8 mouse cellular contexts compared by ENCODE assay signal in the genomic region with DNA sequence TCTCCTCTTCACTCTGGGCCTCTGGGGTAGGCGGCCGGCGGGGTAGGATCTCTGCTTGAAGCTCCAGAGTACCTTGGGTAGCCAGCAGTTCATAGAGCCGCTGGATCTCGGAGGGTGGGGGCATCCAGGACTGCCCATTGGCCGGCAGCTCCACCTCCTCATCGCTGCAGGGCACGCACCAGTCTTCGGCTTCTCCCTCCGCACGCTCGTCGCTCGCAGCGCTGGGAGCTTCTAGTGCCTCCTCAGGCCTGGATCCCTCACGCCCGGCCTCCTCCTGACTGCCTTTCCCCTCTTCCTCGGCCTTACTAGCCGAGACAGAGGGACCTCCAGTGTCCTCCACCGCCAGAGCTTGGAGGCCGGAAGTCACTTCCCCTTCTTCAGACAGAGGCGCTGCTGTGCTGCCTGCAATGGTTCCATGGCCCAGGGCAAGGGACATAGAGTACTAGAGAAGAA. TPM values are rescaled to one million over a fixed set of nuclear protein-coding genes. Genes with fewer than 3 reads are reported as not detected.
DNase-seq lines count a peak whose midpoint lies in the region; ATAC-seq and TF ChIP-seq lines count a peak whose summit lies in the region.

No protein-coding gene starts in this region.

- DNase-seq in adrenal gland, adult 18-20 months (ENCODE audit: low spot score in 2 of 2): peak; percentile 66
- no peak for DNase-seq in adrenal gland, adult 8-10 months
- no peak for DNase-seq in spleen, adult 2 months (ENCODE audit: low read depth in 1 of 2, low spot score in 2 of 2)
- no peak for DNase-seq in spleen, postnatal 4 days (ENCODE audit: low spot score in 2 of 2)
- DNase-seq in liver: peak; percentile 80
- no peak for DNase-seq in thymus, postnatal 14 days

- H3K4me2 ChIP-seq in forebrain, embryonic 16.5 days (ENCODE audit: low read length): peak overlapping the region; percentile 83
- H3K4me2 ChIP-seq in neural tube, embryonic 14.5 days (ENCODE audit: low read depth, low read length): peak overlapping the region; percentile 98

- H3K27me3 ChIP-seq in spleen, adult 2 months (ENCODE audit: control insufficient read depth, insufficient read depth, low read length): no peaks in the 10 kb centered on the region
- H3K27me3 ChIP-seq in forebrain, embryonic 16.5 days (replicated peaks; ENCODE audit: control insufficient read depth, insufficient read depth, low read length): no peaks in the 10 kb centered on the region
- no peaks in the 10 kb centered on the region for H3K27me3 ChIP-seq in neural tube, embryonic 14.5 days (ENCODE audit: control insufficient read depth, insufficient read depth, low read length)

- no peak for TF ChIP-seq CTCF in spleen, adult 2 months (IDR thresholded peaks at IDR 0.05; ENCODE audit: extremely low read depth, insufficient read depth, insufficient read length, insufficient replicate concordance)

- peaks cover 2% of the 10 kb centered on the region; the same call in 1 of the 2 replicates for H3K36me3 ChIP-seq in spleen, adult 2 months (ENCODE audit: control insufficient read depth, insufficient read depth, low read length)
- peaks cover 11% of the 10 kb centered on the region; the same call in 1 of the 2 replicates for H3K36me3 ChIP-seq in forebrain, embryonic 16.5 days (ENCODE audit: control insufficient read depth, insufficient read depth)
- H3K36me3 ChIP-seq in neural tube, embryonic 14.5 days (ENCODE audit: control insufficient read depth, insufficient read depth, low read length): peaks cover 2% of the 10 kb centered on the region; the same call in 1 of the 2 replicates

- peak overlapping the region; percentile 76 for H3K4me3 ChIP-seq in spleen, adult 2 months (ENCODE audit: extremely low read depth, insufficient read depth, insufficient read length)
- H3K4me3 ChIP-seq in forebrain, embryonic 16.5 days (replicated peaks; ENCODE audit: low read length): peak overlapping the region; percentile 62
- H3K4me3 ChIP-seq in neural tube, embryonic 14.5 days (ENCODE audit: low read depth, low read length): peak overlapping the region; percentile 70

- H3K27ac ChIP-seq in spleen, adult 2 months (ENCODE audit: insufficient read depth, low read length): peak overlapping the region; percentile 93
- peak overlapping the region; percentile 97 for H3K27ac ChIP-seq in forebrain, embryonic 16.5 days (ENCODE audit: low read length)
- H3K27ac ChIP-seq in neural tube, embryonic 14.5 days (ENCODE audit: low read depth, low read length): peak overlapping the region; percentile 94

- no peaks in the 10 kb centered on the region for H3K9me3 ChIP-seq in forebrain, embryonic 16.5 days (ENCODE audit: control insufficient read depth, low read length)
- H3K9me3 ChIP-seq in neural tube, embryonic 14.5 days (ENCODE audit: control insufficient read depth, low read length): no peaks in the 10 kb centered on the region

- peak; percentile 43 for ATAC-seq in forebrain, embryonic 16.5 days
- ATAC-seq in neural tube, embryonic 14.5 days (ENCODE audit: low read depth): peak; percentile 52

- TF ChIP-seq POLR2A in spleen, adult 2 months (IDR thresholded peaks at IDR 0.05; ENCODE audit: low read depth, low read length): peak; percentile 10; the same call in 1 of the 2 replicates

- peaks cover 16% of the 10 kb centered on the region for H3K4me1 ChIP-seq in spleen, adult 2 months (ENCODE audit: control insufficient read depth, insufficient read depth, insufficient read length)
- H3K4me1 ChIP-seq in forebrain, embryonic 16.5 days (replicated peaks; ENCODE audit: control insufficient read depth, insufficient read depth, low read length): peaks cover 59% of the 10 kb centered on the region
- peaks cover 44% of the 10 kb centered on the region for H3K4me1 ChIP-seq in neural tube, embryonic 14.5 days (ENCODE audit: control insufficient read depth, insufficient read depth, low read length)

- H3K9ac ChIP-seq in forebrain, embryonic 16.5 days (replicated peaks; ENCODE audit: low read depth, low read length): peak overlapping the region; percentile 85
- H3K9ac ChIP-seq in neural tube, embryonic 14.5 days (replicated peaks; ENCODE audit: low read depth, low read length): peak overlapping the region; percentile 83

- WGBS in spleen, adult 2 months: under 1% methylated on average over 22 of the region's 22 CpGs
- 0% methylated on average over 20 of the region's 22 CpGs for WGBS in forebrain, embryonic 16.5 days
- 0% methylated on average over 22 of the region's 22 CpGs for WGBS in neural tube, embryonic 14.5 days

RNA-seq across cellular contexts. Expression of a gene that starts 0.2 kb away (rescaled TPM):
- 1 to 10 TPM; 1.3 to 3.0 TPM for total RNA-seq in adrenal gland, adult 18-20 months (2021)
- total RNA-seq in adrenal gland, adult 8-10 months (2022): 1 to 10 TPM in 1 of 4 experiments, not detected in 3; 1.5 TPM
- 0.48 and 2.5 TPM in 2 replicates for polyA plus RNA-seq in spleen, adult 2 months (2012; rRNA removed)
- polyA plus RNA-seq in forebrain, embryonic 16.5 days (2015; fragmentation: Nextera tagmentation; extraction: Ambion mirVana): not detected in 2 replicates
- polyA plus RNA-seq in neural tube, embryonic 14.5 days (2014; fragmentation: Nextera tagmentation; extraction: Ambion mirVana): not detected in 2 replicates

RNA-seq across cellular contexts. Expression of a gene that starts 0.6 kb away (rescaled TPM):
- total RNA-seq in adrenal gland, adult 18-20 months (2021): 10 to 100 TPM in 1 of 2 experiments, 1 to 10 TPM in 1; 5.5 to 16.5 TPM
- total RNA-seq in adrenal gland, adult 8-10 months (2022): 10 to 100 TPM in 3 of 4 experiments, 1 to 10 TPM in 1; 7.5 to 36.1 (median 14.3) TPM
- polyA plus RNA-seq in spleen, adult 2 months (2012; rRNA removed): 3.1 and 3.3 TPM in 2 replicates
- 22.9 and 39.8 TPM in 2 replicates for polyA plus RNA-seq in forebrain, embryonic 16.5 days (2015; fragmentation: Nextera tagmentation; extraction: Ambion mirVana)
- polyA plus RNA-seq in neural tube, embryonic 14.5 days (2014; fragmentation: Nextera tagmentation; extraction: Ambion mirVana): 30.4 and 46.9 TPM in 2 replicates

RNA-seq across cellular contexts. Expression of a gene that starts 2.1 kb away (rescaled TPM):
- total RNA-seq in adrenal gland, adult 18-20 months (2021): 100 to 1,000 TPM in 1 of 2 experiments, 10 to 100 TPM in 1; 92.6 to 135 TPM
- total RNA-seq in adrenal gland, adult 8-10 months (2022): 100 to 1,000 TPM; 117 to 186 (median 125) TPM
- polyA plus RNA-seq in spleen, adult 2 months (2012; rRNA removed): 63.3 and 80.9 TPM in 2 replicates
- 3.0 and 3.7 TPM in 2 replicates for polyA plus RNA-seq in forebrain, embryonic 16.5 days (2015; fragmentation: Nextera tagmentation; extraction: Ambion mirVana)
- polyA plus RNA-seq in neural tube, embryonic 14.5 days (2014; fragmentation: Nextera tagmentation; extraction: Ambion mirVana): 2.4 and 4.8 TPM in 2 replicates

RNA-seq across cellular contexts. Expression of a gene that starts 4.4 kb away (rescaled TPM):
- 10 to 100 TPM; 12.9 to 27.0 TPM for total RNA-seq in adrenal gland, adult 18-20 months (2021)
- 10 to 100 TPM in 3 of 4 experiments, 1 to 10 TPM in 1; 5.5 to 40.3 (median 28.9) TPM for total RNA-seq in adrenal gland, adult 8-10 months (2022)
- 27.8 and 31.8 TPM in 2 replicates for polyA plus RNA-seq in spleen, adult 2 months (2012; rRNA removed)
- polyA plus RNA-seq in forebrain, embryonic 16.5 days (2015; fragmentation: Nextera tagmentation; extraction: Ambion mirVana): 54.8 and 74.1 TPM in 2 replicates
- polyA plus RNA-seq in neural tube, embryonic 14.5 days (2014; fragmentation: Nextera tagmentation; extraction: Ambion mirVana): 36.3 and 60.2 TPM in 2 replicates

RNA-seq across cellular contexts. Expression of a gene that starts 4.5 kb away (rescaled TPM):
- total RNA-seq in adrenal gland, adult 18-20 months (2021): 1 to 10 TPM; 3.7 to 4.4 TPM
- total RNA-seq in adrenal gland, adult 8-10 months (2022): 1 to 10 TPM; 2.4 to 8.7 (median 6.4) TPM
- polyA plus RNA-seq in spleen, adult 2 months (2012; rRNA removed): 5.8 and 6.5 TPM in 2 replicates
- polyA plus RNA-seq in forebrain, embryonic 16.5 days (2015; fragmentation: Nextera tagmentation; extraction: Ambion mirVana): 21.1 and 29.9 TPM in 2 replicates
- 41.4 and 63.5 TPM in 2 replicates for polyA plus RNA-seq in neural tube, embryonic 14.5 days (2014; fragmentation: Nextera tagmentation; extraction: Ambion mirVana)

Comparison
In these comparisons a context has a peak if more than half of its experiments do, and no peak if none do; other contexts are left out.
1. DNase-seq: peak in adrenal gland, adult 18-20 months (2 of 2) and liver (single experiment); none in adrenal gland, adult 8-10 months (single experiment), spleen, adult 2 months (0 of 2), spleen, postnatal 4 days (0 of 2) and thymus, postnatal 14 days (single experiment).
2. RNA of a gene that starts 2.1 kb away (polyA plus RNA-seq): 63.3 to 80.9 TPM in spleen, adult 2 months; 3.0 to 3.7 TPM in forebrain, embryonic 16.5 days and 2.4 to 4.8 TPM in neural tube, embryonic 14.5 days; every median in the first group is over 10 times any median in the second.
3. Peak in every context shown above with its lines, with median percentiles within 50 percentile points of each other: H3K27ac ChIP-seq and H3K4me3 ChIP-seq.